Mouse (Mus musculus) brain, embryonic 14.5 days (tissue): ENCODE data around the gene Rcn3.

ENCODE experiments used
- CTCF ChIP-seq: fragments of 200-500 bp; IDR thresholded peaks from 2 replicates; pipeline ENCODE4 v1.5.1; 2012; ENCODE audit warnings: inconsistent platforms, mild to moderate bottlenecking, moderate library complexity, borderline replicate concordance; ENCODE audit not compliant: insufficient read depth, insufficient read length; ENCODE audit errors: extremely low read depth
- POLR2A ChIP-seq: fragments of 200-500 bp; IDR thresholded peaks from 2 replicates; pipeline ENCODE4 v1.6.1; 2012; ENCODE audit warnings: mild to moderate bottlenecking, inconsistent platforms, borderline replicate concordance; ENCODE audit not compliant: poor library complexity, insufficient read depth, insufficient read length, severe bottlenecking; ENCODE audit errors: extremely low read depth

GRCm38 (mm10) chr7:45124224-45125143 is 32.5 kb upstream of the Rcn3 start, which contains the start of gene Rps11:
- peak; percentile 56; the same call in 1 of the 2 replicates for TF ChIP-seq POLR2A
- no peak for TF ChIP-seq CTCF
